Mouse (Mus musculus) hindbrain, embryonic 11.5 days (tissue): ENCODE measurements around the gene Clec4a3. TPM values are rescaled to one million over a fixed set of nuclear protein-coding genes. Genes with fewer than 3 reads are reported as not detected.

Experiments used
- ATAC-seq: fragments of 200-750 bp; cut with Nextera tagmentation; 2 replicates; pipeline ENCODE4 v1.8.0; 2017; ENCODE audit warnings: mild to moderate bottlenecking, moderate TSS enrichment, moderate library complexity; ENCODE audit not compliant: low FRiP score
- DNase-seq: peaks from one replicate; pipeline ENCODE4 v3.0.0-alpha.2; 2015; ENCODE audit warnings: low spot score
- H3K27ac ChIP-seq: fragments of 300-500 bp; sonication (generic); 2 replicates; pipeline ENCODE4 v1.5.1; 2014; ENCODE audit warnings: mild to moderate bottlenecking, low read depth, low read length
- H3K27me3 ChIP-seq: fragments of 300-500 bp; sonication (generic); 2 replicates; pipeline ENCODE4 v1.6.1; 2014; ENCODE audit warnings: mild to moderate bottlenecking, low read length, moderate library complexity, mixed read lengths; ENCODE audit not compliant: control insufficient read depth, insufficient read depth
- H3K36me3 ChIP-seq: fragments of 300-500 bp; sonication (generic); 2 replicates; pipeline ENCODE4 v1.6.1; 2014; ENCODE audit warnings: mild to moderate bottlenecking, low read length, moderate library complexity, mixed read lengths; ENCODE audit not compliant: control insufficient read depth, insufficient read depth
- H3K4me1 ChIP-seq: fragments of 300-500 bp; sonication (generic); replicated peaks from 2 replicates; pipeline ENCODE4 v1.6.1; 2014; ENCODE audit warnings: low read length, mixed read lengths; ENCODE audit not compliant: control insufficient read depth, insufficient read depth
- H3K4me2 ChIP-seq: fragments of 300-500 bp; sonication (generic); replicated peaks from 2 replicates; pipeline ENCODE4 v1.6.1; 2014; ENCODE audit warnings: mild to moderate bottlenecking, low read depth, low read length
- H3K4me3 ChIP-seq: fragments of 300-500 bp; sonication (generic); 2 replicates; pipeline ENCODE4 v1.5.1; 2014; ENCODE audit warnings: low read depth, low read length
- H3K9ac ChIP-seq: fragments of 300-500 bp; sonication (generic); 2 replicates; pipeline ENCODE4 v1.6.1; 2014; ENCODE audit warnings: low read depth, low read length
- H3K9me3 ChIP-seq: fragments of 300-500 bp; sonication (generic); 2 replicates; pipeline ENCODE4 v1.6.1; 2016; ENCODE audit warnings: low read length; ENCODE audit not compliant: control insufficient read depth
- WGBS: fragments of 180-500 bp; shearing (Covaris S2); extraction: QIAGEN DNeasy Blood & Tissue Kit; methylation state at CpG from one replicate; pipeline ENCODE4 v1.1.7; 2014; 5-methylcytosine and 5-hydroxymethylcytosine counted together
- polyA plus RNA-seq: library from polyadenylated mRNA; unstranded; fragments of >200 nt; fragmentation: Nextera tagmentation; extraction: Ambion mirVana; gene quantifications from 2 replicates; pipeline ENCODE4 v1.2.1, GENCODE M21; 2014

The Clec4a3 gene
- polyA plus RNA-seq, result 0.63 and 0.81 TPM in 2 replicates

DNA sequence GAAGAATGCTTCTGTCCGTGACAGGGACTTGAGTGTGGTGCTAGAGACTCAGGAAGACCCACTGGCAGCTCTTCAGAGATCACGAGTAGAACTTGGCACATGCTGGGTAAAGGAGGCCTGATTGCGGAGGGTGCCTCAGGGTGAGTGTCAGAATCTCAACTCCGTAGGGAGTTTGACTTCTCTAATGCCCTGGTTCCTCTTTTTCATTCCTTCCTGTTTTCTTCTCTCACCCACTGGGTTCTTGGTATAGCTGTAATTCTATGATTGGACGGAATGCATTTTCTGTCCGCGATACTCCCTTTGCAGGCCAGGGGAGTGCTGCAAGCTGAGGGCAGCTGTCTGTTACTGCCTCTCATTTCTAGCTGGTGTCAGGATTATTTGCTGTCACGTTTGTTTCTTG, at the start of gene Clec4a3:
TSS of gene Clec4a3 (plus strand) at position 115 of the 400 bp plus-strand sequence.
- Histone ChIP-seq H3K4me1 (no peaks in the 10 kb centered on the region), H3K27ac (no peak within 1 kb of the TSS), H3K4me2 (no peak within 1 kb of the TSS), H3K27me3 (no peaks in the 10 kb centered on the region), H3K36me3 (no peaks in the 10 kb centered on the region), H3K9me3 (no peaks in the 10 kb centered on the region), H3K9ac (no peak within 1 kb of the TSS), H3K4me3 (no peak within 1 kb of the TSS)
- WGBS, result 89% methylated on average over 8 of the region's 8 CpGs
- DNase-seq, result no peak
- ATAC-seq, result no peak

DNA sequence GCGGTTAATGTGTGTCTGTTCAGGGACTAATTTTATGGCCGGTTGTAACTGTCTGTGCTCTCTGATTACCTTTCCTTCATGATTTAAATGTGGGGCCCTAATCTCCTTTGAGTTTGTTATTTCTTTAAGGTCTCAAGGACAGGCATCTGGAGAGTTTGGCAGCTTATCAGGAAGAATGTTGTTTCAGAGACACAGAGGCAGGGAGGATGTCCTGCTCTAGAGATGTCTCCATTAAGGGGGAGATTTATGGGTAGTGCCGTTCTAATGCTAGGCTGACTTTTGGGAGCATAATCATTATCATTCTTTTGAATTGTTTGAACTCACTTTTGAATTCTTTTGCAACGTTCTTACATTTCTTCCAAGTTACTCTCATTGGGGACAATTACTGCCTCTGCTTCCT, 32.4 kb upstream of the Clec4a3 start:
- no peaks in the 10 kb centered on the region for H3K4me1 ChIP-seq
- no peaks in the 10 kb centered on the region for H3K9me3 ChIP-seq
- H3K27me3 ChIP-seq, result no peaks in the 10 kb centered on the region
- no peak overlapping the region for H3K9ac ChIP-seq
- DNase-seq, result no peak
- no peak overlapping the region for H3K4me3 ChIP-seq
- no peaks in the 10 kb centered on the region for H3K36me3 ChIP-seq
- WGBS, result 89% methylated on average over 4 of the region's 4 CpGs
- no peak overlapping the region for H3K4me2 ChIP-seq
- ATAC-seq, result no peak
- no peak overlapping the region for H3K27ac ChIP-seq

DNA sequence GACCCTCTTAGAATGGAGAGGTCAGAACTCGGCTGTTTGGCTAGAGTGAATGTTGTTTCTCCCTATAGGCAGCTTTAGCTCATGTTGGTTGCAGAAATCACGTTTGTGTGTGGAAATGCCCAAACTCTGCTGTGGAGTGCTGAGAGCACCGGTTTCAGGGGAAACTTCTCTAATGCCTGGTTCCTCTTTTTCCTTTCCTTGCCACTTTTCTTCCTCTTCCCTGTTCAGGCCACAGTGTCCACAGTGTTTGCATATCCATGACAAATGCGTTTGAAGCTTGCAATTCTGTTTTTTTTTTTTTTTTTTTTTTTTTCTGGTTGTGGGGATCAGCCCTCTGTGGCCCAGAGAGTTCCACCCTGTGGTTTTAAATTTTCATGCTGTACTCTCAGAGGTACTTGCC, 30.9 kb upstream of the Clec4a3 start, which contains the start of gene Clec4a1:
TSS of gene Clec4a1 (plus strand) at position 398 of the 400 bp plus-strand sequence.
- DNase-seq (no peak), ATAC-seq (no peak)
- H3K27me3 ChIP-seq, result no peaks in the 10 kb centered on the region
- no peak within 1 kb of the TSS for H3K27ac ChIP-seq
- WGBS, result 67% methylated on average over 4 of the region's 4 CpGs
- H3K9ac ChIP-seq, result no peak within 1 kb of the TSS
- H3K4me1 ChIP-seq, result no peaks in the 10 kb centered on the region
- no peaks in the 10 kb centered on the region for H3K9me3 ChIP-seq
- no peaks in the 10 kb centered on the region for H3K36me3 ChIP-seq
- no peak within 1 kb of the TSS for H3K4me2 ChIP-seq
- no peak within 1 kb of the TSS for H3K4me3 ChIP-seq

DNA sequence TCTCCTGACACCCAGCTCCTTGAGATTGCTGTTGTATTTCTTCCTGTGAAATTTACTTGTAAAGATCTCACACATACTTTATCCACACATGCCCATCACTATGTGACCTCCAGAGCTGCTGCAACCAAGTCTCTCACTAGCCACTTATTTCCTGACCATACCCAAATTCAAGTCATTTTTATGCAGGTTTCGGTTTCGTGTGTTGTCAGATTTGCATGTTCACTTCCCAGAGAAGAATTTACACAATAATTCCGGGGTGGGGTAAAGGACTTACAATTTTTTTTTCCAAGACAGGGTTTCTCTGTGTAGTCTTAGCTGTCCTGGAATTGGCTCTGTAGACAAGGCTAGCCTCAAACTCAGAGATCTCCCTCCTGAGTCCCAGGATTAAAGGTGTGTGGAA, 17.5 kb upstream of the Clec4a3 start:
- 87% methylated on average over 3 of the region's 3 CpGs for WGBS
- Histone ChIP-seq H3K4me1 (no peaks in the 10 kb centered on the region), H3K27ac (no peak overlapping the region), H3K4me2 (no peak overlapping the region), H3K36me3 (no peaks in the 10 kb centered on the region), H3K9ac (no peak overlapping the region), H3K4me3 (no peak overlapping the region), H3K27me3 (no peaks in the 10 kb centered on the region), H3K9me3 (no peaks in the 10 kb centered on the region)
- DNase-seq (no peak), ATAC-seq (no peak)

DNA sequence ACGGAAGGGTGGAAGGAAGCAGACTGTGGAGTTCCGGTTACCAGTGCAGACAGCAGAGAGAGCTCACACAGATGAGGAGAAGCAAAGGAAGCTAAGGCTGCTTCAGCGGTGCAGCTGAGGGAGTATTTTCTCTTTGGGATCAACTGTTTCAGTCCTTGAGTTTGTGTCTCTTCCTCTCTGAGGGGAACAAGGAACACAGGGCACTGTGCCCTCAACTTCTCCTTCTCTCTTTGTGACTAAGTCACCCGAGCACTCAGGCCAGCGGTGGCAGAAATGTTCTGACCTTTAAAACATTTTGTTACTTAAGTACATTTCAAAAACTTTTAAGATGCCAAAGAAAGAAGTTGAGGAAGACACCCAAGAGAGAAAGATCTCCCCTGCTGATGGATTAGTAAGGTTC, 12.7 kb upstream of the Clec4a3 start:
- Histone ChIP-seq H3K27ac (no peak overlapping the region), H3K27me3 (no peaks in the 10 kb centered on the region), H3K9me3 (no peaks in the 10 kb centered on the region), H3K4me1 (no peaks in the 10 kb centered on the region), H3K36me3 (no peaks in the 10 kb centered on the region), H3K4me2 (no peak overlapping the region), H3K9ac (no peak overlapping the region), H3K4me3 (no peak overlapping the region)
- 95% methylated on average over 5 of the region's 5 CpGs for WGBS
- ATAC-seq (no peak), DNase-seq (no peak)

DNA sequence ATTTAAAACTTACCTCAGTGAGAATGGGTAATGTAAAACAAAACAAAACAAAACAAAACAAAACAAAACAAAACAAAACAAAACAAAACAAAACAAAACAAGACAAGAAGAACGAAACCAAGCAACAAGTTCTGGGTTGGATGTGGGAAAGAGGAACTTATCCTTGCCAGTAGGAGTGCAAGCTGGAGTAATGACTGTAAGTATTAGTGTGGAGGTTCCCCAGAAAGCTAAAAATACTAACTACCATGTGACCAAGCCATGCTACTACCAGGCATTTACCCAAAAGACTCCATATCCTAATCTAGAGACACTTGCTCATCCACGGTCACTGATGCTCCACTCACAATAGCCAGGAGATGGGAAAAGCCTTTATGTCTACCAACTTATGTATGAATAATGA, 5.6 kb upstream of the Clec4a3 start:
- ATAC-seq, result no peak
- WGBS, result 89% methylated on average over 2 of the region's 2 CpGs
- no peaks in the 10 kb centered on the region for H3K9me3 ChIP-seq
- no peaks in the 10 kb centered on the region for H3K36me3 ChIP-seq
- no peak overlapping the region for H3K9ac ChIP-seq
- H3K27me3 ChIP-seq, result no peaks in the 10 kb centered on the region
- H3K27ac ChIP-seq, result no peak overlapping the region
- H3K4me2 ChIP-seq, result no peak overlapping the region
- DNase-seq, result no peak
- no peak overlapping the region for H3K4me3 ChIP-seq
- no peaks in the 10 kb centered on the region for H3K4me1 ChIP-seq

DNA sequence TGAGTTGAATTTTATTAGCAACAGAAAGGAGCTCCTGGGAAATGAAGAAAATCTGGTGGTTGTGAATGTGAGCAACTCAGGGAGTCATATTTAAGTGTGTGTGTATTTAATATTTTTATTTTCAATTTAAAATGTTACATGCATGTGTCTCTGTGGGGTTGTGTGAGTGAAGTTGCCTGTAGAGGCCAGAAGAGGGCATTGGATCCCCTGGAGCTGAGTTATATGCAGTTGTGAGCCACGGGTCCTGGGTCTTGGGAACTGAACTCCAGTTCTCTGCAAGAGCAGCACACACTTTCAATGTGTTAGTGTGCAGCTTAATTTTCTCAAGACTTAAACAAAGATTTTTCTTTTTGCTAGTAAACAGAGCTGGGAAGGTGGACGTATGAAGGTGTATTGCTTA, 12.2 kb downstream of the Clec4a3 start:
- Histone ChIP-seq H3K9me3 (no peaks in the 10 kb centered on the region), H3K27ac (no peak overlapping the region), H3K4me3 (no peak overlapping the region), H3K9ac (no peak overlapping the region), H3K4me2 (no peak overlapping the region), H3K4me1 (no peaks in the 10 kb centered on the region), H3K27me3 (no peaks in the 10 kb centered on the region), H3K36me3 (no peaks in the 10 kb centered on the region)
- 82% methylated on average over 2 of the region's 2 CpGs for WGBS
- DNase-seq (no peak), ATAC-seq (no peak)

DNA sequence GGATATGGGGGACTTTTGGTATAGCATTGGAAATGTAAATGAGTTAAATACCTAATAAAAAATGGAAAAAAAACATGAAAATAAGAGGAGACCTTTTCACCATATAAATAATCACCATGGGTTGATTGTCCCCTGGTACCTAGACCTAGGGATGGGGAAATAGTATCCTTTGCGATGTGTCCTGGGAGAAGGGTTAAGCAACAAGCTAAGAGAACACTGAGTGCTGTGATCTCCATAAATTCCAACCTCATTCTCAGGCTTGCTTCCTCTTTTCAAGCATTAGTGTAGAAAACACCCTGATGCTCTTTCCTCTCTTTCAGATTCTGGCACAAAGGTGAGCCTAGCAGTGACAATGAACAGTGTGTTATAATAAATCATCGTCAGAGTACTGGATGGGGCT, 16.7 kb downstream of the Clec4a3 start:
- no peak overlapping the region for H3K27ac ChIP-seq
- H3K9me3 ChIP-seq, result no peaks in the 10 kb centered on the region
- no peaks in the 10 kb centered on the region for H3K27me3 ChIP-seq
- no peaks in the 10 kb centered on the region for H3K4me1 ChIP-seq
- DNase-seq (no peak), ATAC-seq (no peak)
- H3K36me3 ChIP-seq, result no peaks in the 10 kb centered on the region
- no peak overlapping the region for H3K4me3 ChIP-seq
- WGBS, result 90% methylated on average over 2 of the region's 2 CpGs
- no peak overlapping the region for H3K4me2 ChIP-seq
- no peak overlapping the region for H3K9ac ChIP-seq

DNA sequence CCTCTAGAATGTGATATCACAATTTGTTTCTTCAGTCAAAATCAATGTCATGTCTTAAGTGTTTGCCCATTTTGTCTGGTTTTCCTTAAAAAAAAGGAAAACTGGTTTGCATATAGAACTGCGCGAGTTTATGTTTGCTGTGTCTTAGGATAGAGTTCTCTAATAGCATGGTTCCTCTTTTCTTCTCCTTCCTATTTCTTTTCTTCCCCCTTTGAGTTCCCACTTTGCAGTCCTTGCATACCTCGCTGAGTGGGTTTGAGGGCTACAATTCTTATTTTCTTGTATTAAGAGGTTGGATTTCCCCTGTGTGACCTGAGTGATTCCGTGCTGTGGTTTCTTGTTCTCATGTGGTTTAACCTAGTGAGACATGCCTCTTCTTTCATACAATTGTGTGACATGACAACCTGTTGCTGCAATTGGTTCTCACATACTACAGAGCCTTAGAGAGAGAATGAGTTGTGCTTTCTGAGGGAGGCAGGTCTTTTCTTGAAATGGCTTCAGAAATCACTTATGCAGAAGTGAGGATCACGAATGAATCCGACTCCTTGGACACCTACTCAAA, 37.6 kb downstream of the Clec4a3 start, which contains the start of gene Clec4a4:
TSS of gene Clec4a4 (plus strand) at position 492 of the 562 bp plus-strand sequence.
- Histone ChIP-seq H3K36me3 (no peaks in the 10 kb centered on the region), H3K27me3 (no peaks in the 10 kb centered on the region), H3K4me1 (no peaks in the 10 kb centered on the region), H3K9ac (no peak within 1 kb of the TSS), H3K4me3 (no peak within 1 kb of the TSS), H3K4me2 (no peak within 1 kb of the TSS), H3K27ac (no peak within 1 kb of the TSS), H3K9me3 (no peaks in the 10 kb centered on the region)
- DNase-seq (no peak), ATAC-seq (no peak)
- 86% methylated on average over 6 of the region's 6 CpGs for WGBS
